Mouse (Mus musculus): ENCODE measurements at regions not wholly inside any gene's neighbourhood (a gene's known extent, or its start where the extent isn't known, plus 50 kb on each side); places are given as distances from the start of the nearest gene placed in this dataset.
"Not testable (repeated sequence)": the region's sequence is repeated elsewhere in the genome, so short reads cannot be mapped to it uniquely, and the experiment has no call there.

GRCm38 (mm10) chr6:109245666-109246065, 417.2 kb downstream of the Edem1 start:
- Histone ChIP-seq H3K4me1 (replicated peaks; ENCODE audit: control insufficient read depth, insufficient read depth, low read length) (no peaks in the 10 kb centered on the region), H3K9ac (ENCODE audit: low read length) (no peak overlapping the region), H3K36me3 (ENCODE audit: control insufficient read depth, insufficient read depth, low read length) (no peaks in the 10 kb centered on the region), H3K27me3 (ENCODE audit: control insufficient read depth, insufficient read depth, low read length) (no peaks in the 10 kb centered on the region), H3K27ac (ENCODE audit: low read depth, low read length) (no peak overlapping the region), H3K9me3 (ENCODE audit: control insufficient read depth, low read length) (no peaks in the 10 kb centered on the region), H3K4me3 (ENCODE audit: low read depth, low read length) (no peak overlapping the region), H3K4me2 (ENCODE audit: low read depth, low read length, severe bottlenecking) (no peak overlapping the region)
- WGBS, result 80% methylated on average over 2 of the region's 2 CpGs
- ATAC-seq (replicated peaks; ENCODE audit: low FRiP score), result no peak
- no peak for DNase-seq (ENCODE audit: low spot score)

GRCm38 (mm10) chr6:109246510-109246909, 418.1 kb downstream of the Edem1 start:
- not testable (repeated sequence) for H3K4me1 ChIP-seq (replicated peaks; ENCODE audit: control insufficient read depth, insufficient read depth, low read length); DNase-seq (ENCODE audit: low spot score); H3K4me3 ChIP-seq (ENCODE audit: low read depth, low read length); ATAC-seq (replicated peaks; ENCODE audit: low FRiP score); H3K27me3 ChIP-seq (ENCODE audit: control insufficient read depth, insufficient read depth, low read length); H3K36me3 ChIP-seq (ENCODE audit: control insufficient read depth, insufficient read depth, low read length); H3K9me3 ChIP-seq (ENCODE audit: control insufficient read depth, low read length); H3K4me2 ChIP-seq (ENCODE audit: low read depth, low read length, severe bottlenecking); H3K9ac ChIP-seq (ENCODE audit: low read length); H3K27ac ChIP-seq (ENCODE audit: low read depth, low read length)
- WGBS, result 42% methylated on average over 2 of the region's 2 CpGs

Data from forebrain, embryonic 11.5 days (tissue).